In genomic region chr3:32529303-32529898, GRCm38 (mm10) we compare ENCODE assay signal across 7 mouse cellular contexts. TPM values are rescaled to one million over a fixed set of nuclear protein-coding genes. Genes with fewer than 3 reads are reported as not detected.
A peak's percentile ranks its signal among the peaks of the same experiment; 100 is the strongest.
DNase-seq lines count a peak whose midpoint lies in the region; ATAC-seq and TF ChIP-seq lines count a peak whose summit lies in the region.

TSS of gene Mfn1 (plus strand) at chr3:32529465.

- intact Hi-C loops in left cerebral cortex, postnatal 4 days (cut with DNase I): no loop called here

- peak within 1 kb of the TSS; percentile 83 for H3K27ac ChIP-seq in embryonic facial prominence, embryonic 10.5 days (replicated peaks)
- peak within 1 kb of the TSS; percentile 78 for H3K27ac ChIP-seq in intestine, postnatal 0 days (ENCODE audit: low read depth, low read length)
- peak within 1 kb of the TSS; percentile 12; the same call in 1 of the 2 replicates for H3K27ac ChIP-seq in midbrain, embryonic 12.5 days (replicated peaks)
- peak within 1 kb of the TSS; percentile 73 for H3K27ac ChIP-seq in small intestine, adult 2 months (ENCODE audit: insufficient read depth, low read depth, low read length)

- peak; percentile 96 for DNase-seq in adrenal gland, postnatal 10 days
- peak; percentile 94 for DNase-seq in embryonic facial prominence, embryonic 10.5 days (ENCODE audit: low spot score)
- no peak for DNase-seq in gonadal fat pad, adult 2 months (ENCODE audit: low read depth)
- DNase-seq in left cerebral cortex, postnatal 4 days: peak; percentile 92

- TF ChIP-seq CTCF in intestine, postnatal 0 days (IDR thresholded peaks at IDR 0.05; ENCODE audit: low read depth): peak; percentile 23; the same call in 1 of the 2 replicates
- no peak for TF ChIP-seq CTCF in small intestine, adult 2 months (IDR thresholded peaks at IDR 0.05; ENCODE audit: extremely low read depth, insufficient read length, insufficient replicate concordance, low read depth, low read length)

- TF ChIP-seq POLR2A in small intestine, adult 2 months (IDR thresholded peaks at IDR 0.05; ENCODE audit: low read depth, low read length): peak; percentile 61

- ATAC-seq in intestine, postnatal 0 days: peak; percentile 97
- ATAC-seq in midbrain, embryonic 12.5 days (ENCODE audit: low FRiP score, low read depth): peak; percentile 99

- H3K4me3 ChIP-seq in embryonic facial prominence, embryonic 10.5 days: peak within 1 kb of the TSS; percentile 85
- H3K4me3 ChIP-seq in intestine, postnatal 0 days (ENCODE audit: low read depth, low read length): peak within 1 kb of the TSS; percentile 93
- H3K4me3 ChIP-seq in midbrain, embryonic 12.5 days: peak within 1 kb of the TSS; percentile 83
- peak within 1 kb of the TSS; percentile 87 for H3K4me3 ChIP-seq in small intestine, adult 2 months (ENCODE audit: low read depth, low read length)

- WGBS in embryonic facial prominence, embryonic 10.5 days: under 1% methylated on average over 47 of the region's 47 CpGs
- under 1% methylated on average over 47 of the region's 47 CpGs for WGBS in intestine, postnatal 0 days
- under 1% methylated on average over 47 of the region's 47 CpGs for WGBS in midbrain, embryonic 12.5 days
- under 1% methylated on average over 47 of the region's 47 CpGs for WGBS in small intestine, adult 2 months

- peak within 1 kb of the TSS; percentile 78 for H3K9ac ChIP-seq in intestine, postnatal 0 days (ENCODE audit: low read depth, low read length)
- H3K9ac ChIP-seq in midbrain, embryonic 12.5 days (replicated peaks): peak within 1 kb of the TSS; percentile 69

- H3K4me1 ChIP-seq in embryonic facial prominence, embryonic 10.5 days: peaks cover 5% of the 10 kb centered on the region
- H3K4me1 ChIP-seq in intestine, postnatal 0 days (replicated peaks; ENCODE audit: control insufficient read depth, insufficient read depth, low read length): no peaks in the 10 kb centered on the region
- H3K4me1 ChIP-seq in midbrain, embryonic 12.5 days: peaks cover 3% of the 10 kb centered on the region
- no peaks in the 10 kb centered on the region; the same call in 1 of the 2 replicates for H3K4me1 ChIP-seq in small intestine, adult 2 months (ENCODE audit: control insufficient read depth, insufficient read depth, insufficient read length, low read length)

- peak within 1 kb of the TSS; percentile 79 for H3K4me2 ChIP-seq in intestine, postnatal 0 days (replicated peaks; ENCODE audit: low read depth)
- peak within 1 kb of the TSS; percentile 75 for H3K4me2 ChIP-seq in midbrain, embryonic 12.5 days (replicated peaks)

- H3K27me3 ChIP-seq in embryonic facial prominence, embryonic 10.5 days (replicated peaks; ENCODE audit: low read depth, poor library complexity, severe bottlenecking): no peaks in the 10 kb centered on the region
- no peaks in the 10 kb centered on the region for H3K27me3 ChIP-seq in intestine, postnatal 0 days (replicated peaks; ENCODE audit: control insufficient read depth, insufficient read depth, low read length)
- H3K27me3 ChIP-seq in midbrain, embryonic 12.5 days: no peaks in the 10 kb centered on the region
- no peaks in the 10 kb centered on the region for H3K27me3 ChIP-seq in small intestine, adult 2 months (ENCODE audit: control insufficient read depth, insufficient read depth, low read length)

- peaks cover 13% of the 10 kb centered on the region for H3K9me3 ChIP-seq in embryonic facial prominence, embryonic 10.5 days
- 0 out of 2 replicates have a peak, but pooled peaks cover 3% of the 10 kb centered on the region for H3K9me3 ChIP-seq in intestine, postnatal 0 days (ENCODE audit: control insufficient read depth)
- no peaks in the 10 kb centered on the region for H3K9me3 ChIP-seq in midbrain, embryonic 12.5 days

- H3K36me3 ChIP-seq in embryonic facial prominence, embryonic 10.5 days (replicated peaks): peaks cover 37% of the 10 kb centered on the region
- peaks cover 3% of the 10 kb centered on the region for H3K36me3 ChIP-seq in intestine, postnatal 0 days (ENCODE audit: control insufficient read depth, insufficient read depth)
- peaks cover 3% of the 10 kb centered on the region; the same call in 1 of the 2 replicates for H3K36me3 ChIP-seq in midbrain, embryonic 12.5 days
- peaks cover 14% of the 10 kb centered on the region for H3K36me3 ChIP-seq in small intestine, adult 2 months (ENCODE audit: control insufficient read depth, insufficient read depth, low read length)

RNA-seq across cellular contexts. Expression of gene Mfn1, which starts in this region (rescaled TPM):
- 100 to 1,000 TPM in 1 of 2 experiments, 10 to 100 TPM in 1; 90.5 to 101 TPM for total RNA-seq in adrenal gland, postnatal 10 days (2021)
- 23.9 and 24.9 TPM in 2 replicates for polyA plus RNA-seq in embryonic facial prominence, embryonic 10.5 days (2016; fragmentation: Nextera tagmentation; extraction: Ambion mirVana)
- polyA plus RNA-seq in gonadal fat pad, adult 2 months (2012; rRNA removed): 12.2 and 14.0 TPM in 2 replicates
- 20.1 and 20.2 TPM in 2 replicates for polyA plus RNA-seq in intestine, postnatal 0 days (2015; fragmentation: Nextera tagmentation; extraction: Ambion mirVana)
- 100 to 1,000 TPM; 102 to 128 TPM for total RNA-seq in left cerebral cortex, postnatal 4 days (2021)
- 41.4 and 51.0 TPM in 2 replicates for polyA plus RNA-seq in midbrain, embryonic 12.5 days (2016; fragmentation: Nextera tagmentation; extraction: Ambion mirVana)
- 2.2 and 4.6 TPM in 2 replicates for polyA plus RNA-seq in small intestine, adult 2 months (2012; rRNA removed)

Comparison
In these comparisons a context has a peak if more than half of its experiments do, and no peak if none do; other contexts are left out.
1. H3K27ac ChIP-seq: peak in every context shown above with its lines; median percentile 83 in embryonic facial prominence, embryonic 10.5 days; 78 in intestine, postnatal 0 days; 73 in small intestine, adult 2 months; 12 in midbrain, embryonic 12.5 days.